18 mouse cellular contexts compared by ENCODE assay signal in genomic region chr4:141024052-141024451, GRCm38 (mm10). TPM values are rescaled to one million over a fixed set of nuclear protein-coding genes. Genes with fewer than 3 reads are reported as not detected.
A peak's percentile ranks its signal among the peaks of the same experiment; 100 is the strongest.
DNase-seq lines count a peak whose midpoint lies in the region; ATAC-seq and TF ChIP-seq lines count a peak whose summit lies in the region.
"Had no signal": no experiment of that assay in that cellular context is flagged by ENCODE, and none has a peak within 500 bp of the region (broad histone marks: within the 10 kb centered on the region; RNA-seq: fewer than 3 reads in every experiment).

No protein-coding gene starts in this region.

- WGBS in heart, embryonic 16.5 days = 48% methylated on average over 9 of the region's 9 CpGs
- WGBS in heart, embryonic 11.5 days (ENCODE audit: insufficient replicate concordance) = 69% methylated on average over 9 of the region's 9 CpGs
- WGBS in lung, embryonic 14.5 days = 56% methylated on average over 9 of the region's 9 CpGs
- WGBS in midbrain, embryonic 14.5 days = 73% methylated on average over 9 of the region's 9 CpGs

- no peak for TF ChIP-seq CTCF in lung, embryonic 14.5 days (IDR thresholded peaks at IDR 0.05; ENCODE audit: low read depth)

- peak overlapping the region; percentile 43; the same call in 1 of the 2 replicates for H3K27ac ChIP-seq in heart, embryonic 16.5 days (ENCODE audit: low read length)
- H3K27ac ChIP-seq in heart, embryonic 11.5 days (ENCODE audit: low read depth, low read length) = no peak overlapping the region
- 0 out of 2 replicates have a peak overlapping the region, but pooled peaks have one; percentile 10 for H3K27ac ChIP-seq in lung, embryonic 14.5 days (ENCODE audit: low read depth)
- no peak overlapping the region for H3K27ac ChIP-seq in midbrain, embryonic 14.5 days (replicated peaks; ENCODE audit: low read depth, low read length)
- H3K27ac ChIP-seq: forebrain, embryonic 15.5 days; gastrocnemius, adult 2 months; hindbrain, postnatal 0 days; midbrain, embryonic 13.5 days had no signal

- peaks cover 28% of the 10 kb centered on the region for H3K4me1 ChIP-seq in heart, embryonic 16.5 days (ENCODE audit: control insufficient read depth, insufficient read depth, low read length)
- peaks cover 24% of the 10 kb centered on the region for H3K4me1 ChIP-seq in heart, embryonic 11.5 days (ENCODE audit: control insufficient read depth, insufficient read depth, low read length)
- peaks cover 24% of the 10 kb centered on the region for H3K4me1 ChIP-seq in lung, embryonic 14.5 days (ENCODE audit: insufficient read depth)
- H3K4me1 ChIP-seq in midbrain, embryonic 14.5 days (ENCODE audit: control insufficient read depth, insufficient read depth, low read length) = peaks cover 22% of the 10 kb centered on the region

- no peaks in the 10 kb centered on the region for H3K9me3 ChIP-seq in heart, embryonic 16.5 days (replicated peaks; ENCODE audit: control insufficient read depth, low read length)
- no peaks in the 10 kb centered on the region for H3K9me3 ChIP-seq in heart, embryonic 11.5 days (replicated peaks; ENCODE audit: control insufficient read depth, low read length)
- no peaks in the 10 kb centered on the region for H3K9me3 ChIP-seq in lung, embryonic 14.5 days (ENCODE audit: low read depth, low read length)
- H3K9me3 ChIP-seq in midbrain, embryonic 14.5 days (ENCODE audit: control insufficient read depth, low read length) = no peaks in the 10 kb centered on the region
- H3K9me3 ChIP-seq: forebrain, embryonic 15.5 days; midbrain, embryonic 13.5 days had no signal

- DNase-seq in lung, embryonic 14.5 days = no peak
- DNase-seq in lung, postnatal 4 days = no peak
- DNase-seq in lung, postnatal 14 days = peak; percentile 29
- no peak for DNase-seq in ovary, postnatal 10 days (ENCODE audit: low spot score)
- DNase-seq in midbrain, embryonic 14.5 days = no peak
- DNase-seq: B cell, adult 2 months; cerebellum, adult 11 months; gastrocnemius, adult 2 months; heart, postnatal 4 days; right cerebral cortex, postnatal 14 days; thymus, postnatal 25 days had no signal

- ATAC-seq in heart, embryonic 16.5 days (replicated peaks; ENCODE audit: extremely low read depth, insufficient read depth, low FRiP score) = no peak
- ATAC-seq in heart, embryonic 11.5 days (replicated peaks; ENCODE audit: insufficient number of reproducible peaks, low FRiP score, low TSS enrichment) = no peak
- ATAC-seq in lung, embryonic 14.5 days (ENCODE audit: insufficient read depth) = no peak
- no peak for ATAC-seq in midbrain, embryonic 14.5 days (ENCODE audit: low FRiP score, low TSS enrichment)
- ATAC-seq: forebrain, embryonic 15.5 days; hindbrain, postnatal 0 days; midbrain, embryonic 13.5 days; Patski had no signal

- no peak overlapping the region for H3K9ac ChIP-seq in heart, embryonic 16.5 days (ENCODE audit: low read length)
- no peak overlapping the region for H3K9ac ChIP-seq in heart, embryonic 11.5 days (ENCODE audit: low read depth, low read length)
- no peak overlapping the region for H3K9ac ChIP-seq in lung, embryonic 14.5 days
- no peak overlapping the region for H3K9ac ChIP-seq in midbrain, embryonic 14.5 days (replicated peaks; ENCODE audit: low read length)
- H3K9ac ChIP-seq: forebrain, embryonic 15.5 days; midbrain, embryonic 13.5 days had no signal

- H3K36me3 ChIP-seq in heart, embryonic 16.5 days (ENCODE audit: control insufficient read depth, insufficient read depth) = peaks cover 2% of the 10 kb centered on the region; the same call in 1 of the 2 replicates
- peaks cover 3% of the 10 kb centered on the region for H3K36me3 ChIP-seq in heart, embryonic 11.5 days (ENCODE audit: control insufficient read depth, insufficient read depth, low read length)
- H3K36me3 ChIP-seq in lung, embryonic 14.5 days (ENCODE audit: insufficient read depth) = peaks cover 41% of the 10 kb centered on the region
- H3K36me3 ChIP-seq in midbrain, embryonic 14.5 days (ENCODE audit: control insufficient read depth, insufficient read depth, low read length) = peaks cover 57% of the 10 kb centered on the region

- no peak overlapping the region for H3K4me3 ChIP-seq in heart, embryonic 16.5 days (ENCODE audit: low read length)
- H3K4me3 ChIP-seq in heart, embryonic 11.5 days (ENCODE audit: low read depth, low read length) = no peak overlapping the region
- no peak overlapping the region for H3K4me3 ChIP-seq in lung, embryonic 14.5 days (ENCODE audit: low read depth, low read length)
- H3K4me3 ChIP-seq in midbrain, embryonic 14.5 days (replicated peaks; ENCODE audit: low read depth, low read length) = no peak overlapping the region
- H3K4me3 ChIP-seq: forebrain, embryonic 15.5 days; gastrocnemius, adult 2 months; midbrain, embryonic 13.5 days had no signal

- H3K4me2 ChIP-seq in heart, embryonic 16.5 days (ENCODE audit: low read depth, low read length) = no peak overlapping the region
- H3K4me2 ChIP-seq in heart, embryonic 11.5 days = no peak overlapping the region
- no peak overlapping the region for H3K4me2 ChIP-seq in lung, embryonic 14.5 days
- H3K4me2 ChIP-seq in midbrain, embryonic 14.5 days (ENCODE audit: low read length) = no peak overlapping the region
- H3K4me2 ChIP-seq: forebrain, embryonic 15.5 days; liver, embryonic 11.5 days; midbrain, embryonic 13.5 days had no signal

- no peaks in the 10 kb centered on the region for H3K27me3 ChIP-seq in heart, embryonic 16.5 days (ENCODE audit: control insufficient read depth, insufficient read depth, low read length)
- H3K27me3 ChIP-seq in heart, embryonic 11.5 days (ENCODE audit: control insufficient read depth, insufficient read depth, low read length) = no peaks in the 10 kb centered on the region
- H3K27me3 ChIP-seq in lung, embryonic 14.5 days (ENCODE audit: insufficient read depth, low read length) = no peaks in the 10 kb centered on the region
- no peaks in the 10 kb centered on the region for H3K27me3 ChIP-seq in midbrain, embryonic 14.5 days (ENCODE audit: control insufficient read depth, insufficient read depth, low read length)
- H3K27me3 ChIP-seq: forebrain, embryonic 15.5 days; midbrain, embryonic 13.5 days; Patski had no signal

RNA-seq across cellular contexts. Expression of gene Mfap2, which starts 13.8 kb away (rescaled TPM):
- polyA plus RNA-seq in heart, embryonic 16.5 days (2015; fragmentation: Nextera tagmentation; extraction: Ambion mirVana) = 197 and 233 TPM in 2 replicates
- polyA plus RNA-seq in heart, embryonic 11.5 days (2014; fragmentation: Nextera tagmentation; extraction: Ambion mirVana) = 246 and 248 TPM in 2 replicates
- 517 and 566 TPM in 2 replicates for polyA plus RNA-seq in lung, embryonic 14.5 days (2014; fragmentation: Nextera tagmentation; extraction: Ambion mirVana)
- 142 and 169 TPM in 2 replicates for polyA plus RNA-seq in midbrain, embryonic 14.5 days (2014; fragmentation: Nextera tagmentation; extraction: Ambion mirVana)

RNA-seq across cellular contexts. Expression of gene Crocc, which starts 36.3 kb away (rescaled TPM):
- polyA plus RNA-seq in heart, embryonic 16.5 days (2015; fragmentation: Nextera tagmentation; extraction: Ambion mirVana) = 3.0 and 4.2 TPM in 2 replicates
- polyA plus RNA-seq in heart, embryonic 11.5 days (2014; fragmentation: Nextera tagmentation; extraction: Ambion mirVana) = 4.5 and 4.7 TPM in 2 replicates
- polyA plus RNA-seq in lung, embryonic 14.5 days (2014; fragmentation: Nextera tagmentation; extraction: Ambion mirVana) = 7.4 and 9.8 TPM in 2 replicates
- 7.2 and 7.4 TPM in 2 replicates for polyA plus RNA-seq in midbrain, embryonic 14.5 days (2014; fragmentation: Nextera tagmentation; extraction: Ambion mirVana)

RNA-seq across cellular contexts. Expression of gene Atp13a2, which starts 37.4 kb away (rescaled TPM):
- polyA plus RNA-seq in heart, embryonic 16.5 days (2015; fragmentation: Nextera tagmentation; extraction: Ambion mirVana) = 28.9 and 30.7 TPM in 2 replicates
- 18.2 and 18.9 TPM in 2 replicates for polyA plus RNA-seq in heart, embryonic 11.5 days (2014; fragmentation: Nextera tagmentation; extraction: Ambion mirVana)
- 34.0 and 37.2 TPM in 2 replicates for polyA plus RNA-seq in lung, embryonic 14.5 days (2014; fragmentation: Nextera tagmentation; extraction: Ambion mirVana)
- polyA plus RNA-seq in midbrain, embryonic 14.5 days (2014; fragmentation: Nextera tagmentation; extraction: Ambion mirVana) = 162 and 173 TPM in 2 replicates

RNA-seq across cellular contexts. Expression of gene Necap2, which starts 54.1 kb away (rescaled TPM):
- 49.8 and 50.1 TPM in 2 replicates for polyA plus RNA-seq in heart, embryonic 16.5 days (2015; fragmentation: Nextera tagmentation; extraction: Ambion mirVana)
- polyA plus RNA-seq in heart, embryonic 11.5 days (2014; fragmentation: Nextera tagmentation; extraction: Ambion mirVana) = 34.4 and 41.9 TPM in 2 replicates
- polyA plus RNA-seq in lung, embryonic 14.5 days (2014; fragmentation: Nextera tagmentation; extraction: Ambion mirVana) = 88.9 and 93.6 TPM in 2 replicates
- polyA plus RNA-seq in midbrain, embryonic 14.5 days (2014; fragmentation: Nextera tagmentation; extraction: Ambion mirVana) = 38.4 and 43.3 TPM in 2 replicates

Comparison
In these comparisons a context has a peak if more than half of its experiments do, and no peak if none do; other contexts are left out.
1. H3K27ac ChIP-seq: peak in heart, embryonic 16.5 days (single experiment) and lung, embryonic 14.5 days (single experiment); none in heart, embryonic 11.5 days (single experiment) and midbrain, embryonic 14.5 days (single experiment).